Mouse (Mus musculus) inflammation-experienced regulatory T-cells (primary cell): ENCODE measurements around the gene Kif9. TPM values are rescaled to one million over a fixed set of nuclear protein-coding genes. Genes with fewer than 3 reads are reported as not detected.

Source experiments
- polyA plus RNA-seq, 2 experiments: library from polyadenylated mRNA; unstranded; fragments of 100-300 nt; shearing (Covaris generic); gene quantifications; one replicate each; pipeline ENCODE4 v1.2.1; 2017

The Kif9 gene
- under 1 TPM; 0.66 to 0.86 TPM for polyA plus RNA-seq

DNA sequence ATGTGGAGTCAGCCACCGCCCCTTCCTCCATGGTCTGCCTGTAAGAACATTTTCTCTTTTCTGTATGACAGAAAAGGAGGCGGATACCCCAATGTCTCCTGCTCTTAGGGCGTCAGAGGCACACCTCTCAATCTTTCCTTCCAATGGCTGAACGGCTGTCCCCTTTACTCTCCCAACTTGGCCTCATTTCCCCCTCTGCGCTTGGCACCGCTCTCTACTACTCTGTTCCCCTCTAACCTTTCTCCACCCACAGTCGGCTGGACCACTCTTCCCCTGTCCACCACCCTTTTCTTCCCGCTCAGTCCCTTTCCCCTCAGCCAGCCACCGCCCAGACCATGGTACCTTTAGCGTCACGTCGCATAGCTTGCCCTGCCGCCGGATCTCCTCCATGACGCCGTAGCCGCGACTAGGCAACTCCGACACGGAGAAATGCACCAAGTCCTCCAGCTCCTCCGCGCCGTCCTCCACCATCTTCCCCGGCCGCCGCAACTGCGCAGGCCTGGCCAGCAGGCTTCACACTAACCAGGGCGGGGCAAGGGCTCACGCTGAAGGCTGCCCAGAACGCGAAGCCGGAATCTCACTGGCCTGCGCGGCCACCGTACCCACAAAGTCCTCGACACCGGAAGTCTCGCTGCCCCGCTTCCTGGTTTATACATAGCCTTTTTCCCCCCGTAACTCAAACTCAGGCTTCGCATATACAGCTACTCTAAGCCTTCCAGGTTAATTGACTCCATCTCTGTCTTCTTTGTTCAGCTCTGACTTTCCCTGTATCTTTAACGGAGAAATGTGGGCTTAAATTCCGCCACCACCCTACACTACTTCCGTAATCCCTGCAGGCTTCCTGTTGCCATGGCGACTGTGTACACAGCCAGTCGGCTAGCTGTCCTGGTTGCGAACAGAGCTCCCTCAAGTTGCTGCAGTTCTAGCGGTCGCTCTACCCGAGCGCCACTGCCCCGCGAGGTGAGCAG lies at the start of gene Kif9, which contains the start of gene Klhl18:
TSS of gene Kif9 (plus strand) at position 835 of the 968 bp plus-strand sequence.
TSS of gene Klhl18 (minus strand) at position 571 of the 968 bp plus-strand sequence.

DNA sequence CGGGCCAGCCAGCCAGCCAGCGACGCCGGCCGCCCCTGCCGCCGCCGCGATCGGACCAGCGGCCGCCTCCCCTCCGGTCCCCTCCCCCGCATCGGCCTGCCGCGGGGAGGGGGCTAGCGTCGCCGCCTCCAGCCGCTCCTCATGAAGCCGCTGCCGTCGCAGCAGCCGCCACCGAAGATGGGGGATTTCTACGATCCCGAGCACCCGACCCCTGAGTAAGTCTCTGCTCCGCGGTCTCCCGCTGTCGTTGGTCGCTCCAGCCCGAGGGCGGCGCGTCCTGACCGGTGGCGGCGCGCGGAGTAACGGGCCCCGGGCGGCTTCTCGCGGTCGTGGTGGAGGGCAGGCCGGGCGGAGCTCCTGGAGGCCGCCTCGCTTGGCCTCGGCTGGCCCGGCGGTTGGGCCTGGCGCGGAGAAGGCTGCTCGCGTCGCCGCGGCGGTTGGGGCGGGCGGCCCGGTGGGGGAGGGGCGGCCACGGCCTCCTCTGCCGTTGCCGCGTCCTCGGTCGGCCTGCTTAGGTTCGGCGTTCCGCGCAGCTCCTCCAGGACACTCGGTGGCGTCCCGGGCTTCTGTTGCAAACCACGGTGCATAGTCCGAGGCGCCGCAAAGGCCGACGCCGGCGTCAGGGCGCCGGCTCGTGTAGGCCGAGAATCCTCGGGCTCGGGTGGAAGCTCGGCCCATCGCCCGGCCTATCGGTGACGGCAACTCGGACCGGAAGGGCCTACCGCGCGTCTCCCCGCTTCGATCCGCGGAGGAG lies 56.0 kb downstream of the Kif9 start, which contains the start of gene Setd2:
TSS of gene Setd2 (plus strand) at position 60 of the 754 bp plus-strand sequence.

Other genes with a start within 250 kb of the Kif9 start
- gene Cspg5, start 233.2 kb upstream of the Kif9 start, polyA plus RNA-seq: under 1 TPM; 0.22 to 0.32 TPM
- 10 to 100 TPM; 11.2 to 13.0 TPM for gene Elp6, start 171.8 kb upstream of the Kif9 start, polyA plus RNA-seq
- 10 to 100 TPM; 65.4 to 73.5 TPM for gene Scap, start 143.7 kb upstream of the Kif9 start, polyA plus RNA-seq
- gene Ptpn23, start 68.7 kb upstream of the Kif9 start, polyA plus RNA-seq: 1 to 10 TPM; 4.2 to 5.3 TPM
- gene Ngp, start 57.2 kb upstream of the Kif9 start, polyA plus RNA-seq: 1 to 10 TPM in 1 of 2 experiments, not detected in 1; 1.0 TPM
- gene Klhl18, start 264 bp upstream of the Kif9 start, polyA plus RNA-seq: 10 to 100 TPM in 1 of 2 experiments, 1 to 10 TPM in 1; 9.0 to 17.8 TPM
- gene Setd2, start 55.6 kb downstream of the Kif9 start, polyA plus RNA-seq: 10 to 100 TPM; 34.8 to 42.0 TPM
- 1 to 10 TPM; 3.2 to 6.3 TPM for gene Nradd, start 147.5 kb downstream of the Kif9 start, polyA plus RNA-seq
- gene Nbeal2, start 177.2 kb downstream of the Kif9 start, polyA plus RNA-seq: 10 to 100 TPM; 56.2 to 73.8 TPM
- gene Ccdc12, start 179.5 kb downstream of the Kif9 start, polyA plus RNA-seq: 100 to 1,000 TPM; 254 to 258 TPM